15 mouse cellular contexts compared by ENCODE assay signal in genomic region chr1:183420296-183420695, GRCm38 (mm10). TPM values are rescaled to one million over a fixed set of nuclear protein-coding genes. Genes with fewer than 3 reads are reported as not detected.
"Had no signal": no experiment of that assay in that cellular context is flagged by ENCODE, and none has a peak within 500 bp of the region (broad histone marks: within the 10 kb centered on the region; RNA-seq: fewer than 3 reads in every experiment).

No protein-coding gene starts in this region.

- H3K27me3 ChIP-seq: limb, embryonic 15.5 days; liver, embryonic 13.5 days; lung, embryonic 15.5 days; midbrain, embryonic 12.5 days; neural tube, embryonic 13.5 days had no signal

- H3K4me1 ChIP-seq: limb, embryonic 15.5 days; liver, embryonic 13.5 days; lung, embryonic 15.5 days; midbrain, embryonic 12.5 days; neural tube, embryonic 13.5 days had no signal

- H3K9ac ChIP-seq: limb, embryonic 15.5 days; liver, embryonic 13.5 days; liver, postnatal 0 days; lung, embryonic 15.5 days; midbrain, embryonic 12.5 days; neural tube, embryonic 13.5 days had no signal

- H3K36me3 ChIP-seq: limb, embryonic 15.5 days; liver, embryonic 13.5 days; lung, embryonic 15.5 days; midbrain, embryonic 12.5 days; neural tube, embryonic 13.5 days had no signal

- H3K4me3 ChIP-seq: left cerebral cortex, adult 2 months; limb, embryonic 15.5 days; liver, embryonic 13.5 days; lung, embryonic 15.5 days; midbrain, embryonic 12.5 days; neural tube, embryonic 13.5 days had no signal

- H3K4me2 ChIP-seq: limb, embryonic 15.5 days; liver, embryonic 13.5 days; lung, embryonic 15.5 days; midbrain, embryonic 12.5 days; neural tube, embryonic 13.5 days had no signal

- ATAC-seq: liver, postnatal 0 days; midbrain, embryonic 16.5 days had no signal

- DNase-seq: kidney, adult 8-10 months; liver, embryonic 13.5 days; liver, postnatal 0 days; lung, postnatal 14 days; retina, postnatal 1 day; right cerebral cortex, postnatal 4 days; spleen, adult 18-20 months had no signal

- H3K9me3 ChIP-seq: limb, embryonic 15.5 days; liver, embryonic 13.5 days; lung, embryonic 15.5 days; midbrain, embryonic 12.5 days; neural tube, embryonic 13.5 days had no signal

- H3K27ac ChIP-seq: left cerebral cortex, adult 2 months; limb, embryonic 15.5 days; liver, embryonic 13.5 days; lung, embryonic 15.5 days; macrophage; midbrain, embryonic 12.5 days; neural tube, embryonic 13.5 days had no signal

RNA-seq across cellular contexts. Expression of gene Hhipl2, which starts 2.3 kb away (rescaled TPM):
- total RNA-seq: megakaryocyte-erythroid progenitor cell, adult 5-6 weeks had no signal
- polyA plus RNA-seq: liver, embryonic 13.5 days; liver, postnatal 0 days; macrophage had no signal
